Mouse (Mus musculus): ENCODE measurements around the gene Fam221b.

GRCm38 (mm10) chr4:43631046-43631955, 37.6 kb downstream of the Fam221b start, which contains the start of gene Npr2:
- TF ChIP-seq EP300 (IDR thresholded peaks at IDR 0.05; ENCODE audit: insufficient read depth, low read depth, low read length) = no peak
- TF ChIP-seq CTCF (IDR thresholded peaks at IDR 0.05; ENCODE audit: low read depth, low read length) = no peak
